Mouse (Mus musculus) C2C12 (cell line): Measurements from ENCODE around the gene Cand1.

Experiments used
- CTCF ChIP-seq: IDR thresholded peaks from one replicate; pipeline ENCODE4 v1.5.1; 2011; ENCODE audit not compliant: control insufficient read depth, insufficient read depth, insufficient read length
- MAX ChIP-seq: IDR thresholded peaks from one replicate; pipeline ENCODE4 v1.6.1; 2011; ENCODE audit warnings: mild to moderate bottlenecking, control low read depth
- MYOD1 ChIP-seq: IDR thresholded peaks from one replicate; pipeline ENCODE4 v1.6.1; 2011; ENCODE audit warnings: low read depth; ENCODE audit not compliant: control insufficient read depth, insufficient read length
- MYOG ChIP-seq: IDR thresholded peaks from one replicate; pipeline ENCODE4 v1.6.1; 2011; ENCODE audit not compliant: control insufficient read depth, insufficient read length; ENCODE audit errors: extremely low read depth
- USF1 ChIP-seq: IDR thresholded peaks from one replicate; pipeline ENCODE4 v1.6.1; 2011; ENCODE audit warnings: low read depth, mild to moderate bottlenecking, control low read depth, moderate library complexity

- TF ChIP-seq CTCF: no peak
- no peak for TF ChIP-seq USF1
- no peak for TF ChIP-seq MYOG
- no peak for TF ChIP-seq MYOD1
- TF ChIP-seq MAX: no peak
These were observed 254 bp downstream of the Cand1 start for GRCm38 (mm10) chr10:119239633-119239968.
